Mouse (Mus musculus): ENCODE data around the gene Hectd3.

GRCm38 (mm10) chr4:117040791-117041190 lies 45.7 kb downstream of the Hectd3 start:
- TF ChIP-seq POLR2AphosphoS5 (IDR thresholded peaks at IDR 0.05; ENCODE audit: insufficient replicate concordance, low read depth, low read length) (no peak), GATA1 (IDR thresholded peaks at IDR 0.05; ENCODE audit: borderline replicate concordance, low read length) (no peak), CTCF (IDR thresholded peaks at IDR 0.05; ENCODE audit: low read depth, low read length) (no peak), TAL1 (conservative IDR thresholded peaks at IDR 0.05; ENCODE audit: low read depth, low read length) (no peak)

All from G1E (cell line).